Mouse (Mus musculus) erythroblast, embryonic 14.5 days (primary cell): ENCODE measurements around the gene Arrdc2.

Source experiments
- GATA1 ChIP-seq: IDR thresholded peaks from 2 replicates; pipeline ENCODE4 v1.6.1; 2012; ENCODE audit warnings: low read length, inconsistent platforms, mixed read lengths
- TAL1 ChIP-seq: IDR thresholded peaks from 3 replicates; pipeline ENCODE4 v1.6.1; 2012; ENCODE audit warnings: low read length, inconsistent platforms, mixed read lengths

GRCm38 (mm10) chr8:70873364-70873985, 34.0 kb upstream of the Arrdc2 start, which contains the start of gene Ccdc124:
- no peak for TF ChIP-seq TAL1
- TF ChIP-seq GATA1: no peak
